Mouse (Mus musculus) urinary bladder, postnatal 36 days (tissue): ENCODE results near the gene Mcrip2.

ENCODE experiments used
- DNase-seq, 2 experiments: peaks; one replicate each; pipeline ENCODE4 v3.0.0; 2022; ENCODE audit warnings: low spot score in 2 of 2, mixed read lengths in 1 of 2

Mcrip2 gene

DNA sequence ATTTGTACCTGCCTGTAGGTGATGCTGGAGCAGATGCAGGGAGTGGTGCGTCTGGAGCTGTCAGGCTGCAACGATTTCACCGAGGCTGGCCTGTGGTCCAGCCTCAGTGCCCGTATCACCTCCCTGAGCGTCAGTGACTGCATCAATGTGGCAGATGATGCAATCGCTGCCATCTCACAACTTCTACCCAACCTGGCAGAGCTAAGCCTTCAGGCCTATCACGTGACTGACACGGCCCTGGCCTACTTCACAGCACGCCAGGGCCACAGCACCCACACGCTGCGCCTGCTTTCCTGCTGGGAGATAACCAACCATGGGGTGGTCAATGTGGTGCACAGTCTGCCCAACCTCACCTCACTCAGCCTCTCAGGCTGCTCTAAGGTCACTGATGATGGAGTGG lies 50.9 kb downstream of the Mcrip2 start:
- no peak for DNase-seq
